Mouse (Mus musculus) neutrophil, adult 65 days (primary cell): ENCODE results near the gene Sprr2k. TPM values are rescaled to one million over a fixed set of nuclear protein-coding genes. Genes with fewer than 3 reads are reported as not detected.

Experiments
- total RNA-seq: library from RNA; stranded (reverse); gene quantifications from 2 replicates; pipeline ENCODE4 v1.2.4, GENCODE M21; 2023

Sprr2k gene
- not detected in 2 replicates for total RNA-seq

GRCm38 (mm10) chr3:92432282-92432681 is at the start of gene Sprr2k:
Sprr2k (plus strand) TSS chr3:92432582.

GRCm38 (mm10) chr3:92385385-92385784 is 47.0 kb upstream of the Sprr2k start, which contains the start of gene Sprr2h:
Sprr2h (plus strand) TSS chr3:92385685.

GRCm38 (mm10) chr3:92407691-92408090 is 24.7 kb upstream of the Sprr2k start, which contains the start of gene Sprr2i:
Sprr2i (plus strand) TSS chr3:92407991.

GRCm38 (mm10) chr3:92417782-92418181 is 14.6 kb upstream of the Sprr2k start, which contains the start of gene Sprr2j-ps:
Sprr2j-ps (plus strand) TSS chr3:92418082.

GRCm38 (mm10) chr3:92429323-92429722 is 3.1 kb upstream of the Sprr2k start, which contains the start of gene Gm9774:
Gm9774 (minus strand) TSS chr3:92429423.

GRCm38 (mm10) chr3:92438689-92439088 is 6.3 kb downstream of the Sprr2k start, which contains the start of gene Sprr1b:
Sprr1b (minus strand) TSS chr3:92438789.

GRCm38 (mm10) chr3:92458620-92459019 is 26.2 kb downstream of the Sprr2k start, which contains the start of gene Sprr3:
Sprr3 (minus strand) TSS chr3:92458720.

Other genes with a start within 250 kb of the Sprr2k start
- gene Sprr2a1, start 216.8 kb upstream of the Sprr2k start, total RNA-seq, result not detected in 2 replicates
- not detected in 2 replicates for gene Sprr2a2, start 216.7 kb upstream of the Sprr2k start, total RNA-seq
- gene Sprr2a3, start 147.2 kb upstream of the Sprr2k start, total RNA-seq, result not detected in 2 replicates
- gene Sprr2b, start 116.0 kb upstream of the Sprr2k start, total RNA-seq, result not detected in 2 replicates
- not detected in 2 replicates for gene Sprr2d, start 93.4 kb upstream of the Sprr2k start, total RNA-seq
- gene Sprr2e, start 80.4 kb upstream of the Sprr2k start, total RNA-seq, result not detected in 2 replicates
- gene Sprr2f, start 67.4 kb upstream of the Sprr2k start, total RNA-seq, result not detected in 2 replicates
- not detected in 2 replicates for gene Sprr2h, start 46.9 kb upstream of the Sprr2k start, total RNA-seq
- gene Sprr2i, start 24.6 kb upstream of the Sprr2k start, total RNA-seq, result not detected in 2 replicates
- gene Sprr2j-ps, start 14.5 kb upstream of the Sprr2k start, total RNA-seq, result not detected in 2 replicates
- 2.2 TPM in 1 of 2 replicates, not detected in the other for gene Gm9774, start 3.2 kb upstream of the Sprr2k start, total RNA-seq
- not detected in 2 replicates for gene Sprr1b, start 6.2 kb downstream of the Sprr2k start, total RNA-seq
- not detected in 2 replicates for gene Sprr3, start 26.1 kb downstream of the Sprr2k start, total RNA-seq
- gene Sprr1a, start 53.3 kb downstream of the Sprr2k start, total RNA-seq, result not detected in 2 replicates
- gene Sprr4, start 67.9 kb downstream of the Sprr2k start, total RNA-seq, result not detected in 2 replicates
- not detected in 2 replicates for gene 2310046K23Rik, start 101.9 kb downstream of the Sprr2k start, total RNA-seq
- gene Ivl, start 141.2 kb downstream of the Sprr2k start, total RNA-seq, result not detected in 2 replicates
- not detected in 2 replicates for gene Smcp, start 156.4 kb downstream of the Sprr2k start, total RNA-seq
- gene 2210017I01Rik, start 174.9 kb downstream of the Sprr2k start, total RNA-seq, result not detected in 2 replicates
- gene Lce6a, start 189.1 kb downstream of the Sprr2k start, total RNA-seq, result not detected in 2 replicates
- not detected in 2 replicates for gene Lce1a1, start 215.7 kb downstream of the Sprr2k start, total RNA-seq
- gene Lce1b, start 224.3 kb downstream of the Sprr2k start, total RNA-seq, result not detected in 2 replicates
- gene Lce1a2, start 237.7 kb downstream of the Sprr2k start, total RNA-seq, result not detected in 2 replicates
- not detected in 2 replicates for gene Lce1c, start 246.7 kb downstream of the Sprr2k start, total RNA-seq